Mouse (Mus musculus) layer of hippocampus, adult 9-11 months (tissue): ENCODE results near the gene Itgb4.

Source experiments
- DNase-seq: peaks from one replicate; pipeline ENCODE4 v3.0.0; 2022

The Itgb4 gene

DNA sequence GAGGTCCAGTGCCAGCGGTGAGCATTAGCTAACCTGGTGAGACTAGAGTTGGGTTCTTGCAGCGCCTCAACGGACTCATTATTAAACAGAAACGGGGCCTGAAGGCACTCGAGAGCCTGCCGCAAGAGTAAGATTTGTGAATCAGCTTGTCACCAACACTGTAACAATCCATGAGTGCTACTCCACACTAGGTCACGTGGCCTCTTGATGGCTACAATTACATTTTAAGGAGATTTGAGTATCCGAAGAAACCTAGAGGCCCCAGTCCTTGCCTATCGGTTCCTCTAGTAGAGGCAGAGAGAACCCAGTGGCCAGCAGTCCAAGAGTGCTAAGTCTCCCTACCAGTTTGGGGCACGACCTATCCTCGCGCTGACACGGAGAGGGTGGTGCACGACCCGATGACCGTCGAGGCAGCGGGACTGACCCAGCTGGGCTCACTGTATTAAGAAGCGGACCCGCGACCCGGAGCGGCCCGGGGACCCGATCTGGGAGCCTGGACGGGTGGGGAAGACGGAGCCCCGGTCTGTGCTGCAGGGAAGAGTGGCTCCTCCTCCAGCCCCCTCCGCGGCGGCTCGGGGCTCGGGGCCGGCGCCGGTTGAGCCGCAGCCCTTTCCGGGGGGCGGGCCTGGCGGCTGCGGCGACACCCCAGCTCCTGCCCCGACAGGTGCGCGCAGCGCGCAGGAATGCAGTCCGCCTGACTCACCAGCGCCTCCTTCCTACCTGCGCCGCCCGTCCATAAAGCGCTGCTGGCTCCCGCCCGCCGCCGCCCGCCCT lies at the start of gene Itgb4:
Itgb4 (plus strand) TSS at position 401 of the 774 bp plus-strand sequence.
- no peak for DNase-seq

DNA sequence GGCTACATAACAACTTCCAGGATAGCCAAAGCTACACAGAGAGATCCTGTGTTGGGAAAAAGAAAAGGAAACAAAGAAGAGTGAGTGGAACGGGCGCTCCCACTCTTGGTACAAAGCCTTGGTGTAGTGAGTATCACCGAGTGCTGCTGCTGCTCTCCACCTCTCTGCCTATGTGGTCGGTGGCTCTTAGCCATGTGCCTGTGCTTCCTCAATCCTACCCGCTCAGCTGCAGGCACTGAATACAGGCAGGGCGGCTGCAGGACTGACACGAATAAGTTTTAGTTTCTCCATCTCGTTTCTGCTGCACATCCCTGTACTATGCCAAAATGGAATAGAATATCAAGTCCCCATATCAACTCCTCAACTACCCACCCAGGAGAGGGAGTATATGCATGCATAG lies 45.5 kb upstream of the Itgb4 start:
- no peak for DNase-seq

GRCm38 (mm10) chr11:115929818-115930217 lies 44.7 kb upstream of the Itgb4 start:
- DNase-seq, result no peak

- no peak for DNase-seq
Measured at GRCm38 (mm10) chr11:115931235-115931634, 43.3 kb upstream of the Itgb4 start.

DNA sequence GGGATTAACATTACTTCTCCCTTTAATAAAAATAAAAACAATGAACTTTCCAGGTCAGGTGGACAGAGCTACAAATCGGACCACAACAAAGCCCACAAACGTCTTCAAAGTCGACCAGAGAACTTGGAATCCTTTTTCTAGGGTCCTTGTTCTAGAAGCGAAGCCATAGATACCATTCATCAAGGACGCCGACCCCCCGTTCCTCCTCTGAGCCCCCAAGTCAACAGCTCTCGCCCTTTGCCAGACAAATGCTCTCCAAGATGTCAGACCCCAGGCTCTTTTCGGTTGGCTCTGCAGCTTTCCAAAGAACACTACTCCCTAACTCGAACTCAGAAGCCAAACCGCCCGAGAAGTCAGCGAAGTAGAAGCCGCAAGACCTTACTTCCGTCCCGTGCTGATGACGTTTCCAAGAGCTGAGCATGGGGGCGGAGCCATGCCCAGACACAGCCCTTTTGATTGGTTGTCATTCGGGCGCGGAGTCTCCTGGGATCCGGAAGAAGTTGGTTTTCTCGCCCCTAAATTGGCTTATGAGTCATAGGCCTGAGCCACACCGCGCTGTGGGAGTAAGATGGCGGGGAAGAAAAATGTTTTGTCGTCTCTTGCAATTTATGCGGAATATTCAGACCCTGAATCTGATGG lies 41.3 kb upstream of the Itgb4 start, which contains the start of the genes Sap30bp and Recql5:
Sap30bp (plus strand) TSS at position 175 of the 639 bp plus-strand sequence.
Recql5 (minus strand) TSS at position 370 of the 639 bp plus-strand sequence.
- peak; percentile 98 for DNase-seq

- DNase-seq, result no peak
Measured at GRCm38 (mm10) chr11:115933747-115934110, 40.8 kb upstream of the Itgb4 start.

DNA sequence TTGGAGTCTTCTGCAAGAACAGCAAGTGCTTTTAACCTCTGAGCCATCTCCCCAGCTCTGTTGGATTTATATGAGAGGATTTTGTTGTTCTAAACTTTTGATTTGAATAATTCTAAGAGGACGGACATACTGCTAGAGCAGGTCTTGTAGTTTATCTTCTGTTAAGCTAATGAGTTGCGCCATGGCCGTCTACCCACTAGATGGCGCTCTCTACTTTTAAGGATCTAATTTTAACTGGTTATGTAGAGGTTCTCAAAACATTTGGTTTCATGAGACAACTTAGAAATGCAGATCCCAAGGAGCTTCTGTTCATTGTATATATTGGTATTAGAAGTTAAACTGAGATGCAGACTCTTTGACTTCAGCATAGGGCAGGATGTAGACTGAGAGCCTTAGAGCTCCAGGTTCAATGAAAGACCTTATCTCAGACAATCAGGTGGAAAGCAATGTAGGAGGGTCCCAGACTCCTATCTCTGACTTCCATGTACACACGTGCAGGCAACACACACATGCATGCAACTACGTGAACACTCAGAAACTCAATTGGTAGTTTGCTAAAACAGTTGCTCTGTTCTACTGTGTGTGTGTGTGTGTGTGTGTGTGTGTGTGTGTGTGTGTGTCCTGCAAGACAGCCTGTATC lies 34.7 kb upstream of the Itgb4 start:
- DNase-seq, result peak; percentile 65

- DNase-seq, result no peak
Measured at GRCm38 (mm10) chr11:115941980-115942379, 32.5 kb upstream of the Itgb4 start.

GRCm38 (mm10) chr11:115945247-115945646 lies 29.3 kb upstream of the Itgb4 start:
- DNase-seq, result no peak

- no peak for DNase-seq
Measured at GRCm38 (mm10) chr11:115946221-115946828, 28.2 kb upstream of the Itgb4 start.

DNA sequence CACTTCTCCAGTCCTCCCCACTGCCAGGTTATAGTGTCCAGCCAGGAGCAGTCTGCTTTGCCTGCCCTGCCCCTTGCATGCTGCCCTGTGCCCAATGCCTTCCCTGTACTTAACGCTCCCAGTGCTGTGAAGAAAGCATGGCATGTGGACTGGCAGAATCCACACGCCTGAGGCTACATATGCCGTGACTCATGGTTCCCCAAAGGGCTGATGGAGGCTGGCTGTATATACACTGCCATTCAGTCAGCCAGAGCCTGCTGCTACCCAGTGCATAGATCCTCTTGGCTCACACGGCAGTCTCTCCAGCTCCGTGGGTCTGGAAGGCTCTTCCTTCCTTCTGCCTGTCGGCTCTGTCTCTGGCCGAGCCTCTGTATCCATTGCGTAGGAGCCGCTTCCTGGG lies 26.2 kb upstream of the Itgb4 start:
- no peak for DNase-seq

DNA sequence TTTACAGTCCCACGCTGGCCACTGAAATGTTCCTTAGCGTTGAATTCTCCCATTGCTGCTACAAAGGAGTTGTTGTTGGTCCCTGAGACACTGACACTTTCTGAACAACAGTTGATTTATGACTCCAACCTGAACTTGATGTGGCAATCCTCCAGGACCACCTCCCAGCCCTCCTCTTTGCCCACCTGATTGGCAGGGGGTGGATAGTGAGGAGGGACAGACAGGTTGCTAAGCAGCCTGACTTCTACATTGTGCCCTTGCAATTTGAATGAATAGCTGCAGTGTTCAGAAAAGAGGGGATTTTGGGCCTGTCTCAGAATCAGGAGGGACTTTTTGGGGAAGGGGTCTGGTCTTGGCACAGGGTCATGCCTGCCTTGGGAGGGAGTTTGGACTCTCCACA lies 23.8 kb upstream of the Itgb4 start:
- no peak for DNase-seq

- no peak for DNase-seq
Measured at GRCm38 (mm10) chr11:115954712-115955111, 19.8 kb upstream of the Itgb4 start.

DNA sequence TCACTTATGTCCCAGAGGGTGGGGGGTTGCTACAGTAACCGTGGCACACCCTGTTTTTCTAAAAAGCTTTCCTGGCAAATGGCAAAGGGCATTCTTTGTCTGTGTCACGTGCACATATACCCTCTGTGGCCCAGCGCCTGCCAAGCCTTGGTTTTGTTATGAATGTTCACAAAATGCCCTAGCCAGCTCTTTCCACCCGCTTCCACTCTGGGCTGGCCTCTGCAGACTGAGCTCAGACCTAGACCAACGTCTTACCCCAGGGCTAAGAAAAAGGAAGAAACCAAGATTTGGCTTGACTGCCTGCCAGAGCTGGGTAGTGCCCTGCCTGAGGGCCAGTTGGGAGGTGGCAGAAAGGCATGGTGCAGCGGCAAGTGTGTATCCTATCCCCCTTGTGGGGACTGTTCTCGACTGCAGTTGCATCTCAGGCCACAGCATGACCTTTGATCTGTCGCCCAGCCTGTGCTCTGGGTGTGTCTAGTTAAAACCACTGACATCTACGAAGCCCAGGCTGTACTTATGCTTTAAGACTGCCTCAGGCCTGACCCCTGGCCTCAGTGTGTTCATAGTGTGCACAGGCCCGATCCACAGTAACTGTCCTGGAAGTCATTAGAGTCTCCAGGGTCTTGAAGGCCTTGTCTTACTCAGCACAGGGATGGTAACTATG lies 19.2 kb upstream of the Itgb4 start:
- peak; percentile 40 for DNase-seq

GRCm38 (mm10) chr11:115956453-115956852 lies 18.1 kb upstream of the Itgb4 start:
- peak; percentile 58 for DNase-seq

GRCm38 (mm10) chr11:115957971-115958370 lies 16.5 kb upstream of the Itgb4 start:
- no peak for DNase-seq

DNA sequence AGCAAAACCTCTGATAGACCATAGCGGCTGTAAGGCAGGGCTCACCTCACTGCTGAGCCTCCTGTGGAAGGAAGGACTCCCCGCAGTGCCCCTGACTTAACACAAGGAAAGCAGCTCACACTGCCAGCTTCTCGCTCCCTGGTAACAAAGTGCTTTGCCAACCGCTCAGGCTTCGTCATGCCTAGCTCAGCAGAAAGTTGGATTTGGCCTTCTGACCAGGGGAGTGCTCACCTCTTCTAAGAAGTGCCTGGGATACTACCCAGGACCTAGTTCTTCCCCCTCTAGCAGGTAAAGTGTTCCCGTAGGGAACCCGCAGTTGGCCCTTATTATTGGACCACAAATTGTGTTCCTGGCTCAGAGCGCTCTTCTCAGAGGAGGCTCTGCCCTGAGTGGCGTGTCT lies 15.5 kb upstream of the Itgb4 start:
- DNase-seq, result no peak

- DNase-seq, result no peak
Measured at GRCm38 (mm10) chr11:115962651-115963412, 11.7 kb upstream of the Itgb4 start.

DNA sequence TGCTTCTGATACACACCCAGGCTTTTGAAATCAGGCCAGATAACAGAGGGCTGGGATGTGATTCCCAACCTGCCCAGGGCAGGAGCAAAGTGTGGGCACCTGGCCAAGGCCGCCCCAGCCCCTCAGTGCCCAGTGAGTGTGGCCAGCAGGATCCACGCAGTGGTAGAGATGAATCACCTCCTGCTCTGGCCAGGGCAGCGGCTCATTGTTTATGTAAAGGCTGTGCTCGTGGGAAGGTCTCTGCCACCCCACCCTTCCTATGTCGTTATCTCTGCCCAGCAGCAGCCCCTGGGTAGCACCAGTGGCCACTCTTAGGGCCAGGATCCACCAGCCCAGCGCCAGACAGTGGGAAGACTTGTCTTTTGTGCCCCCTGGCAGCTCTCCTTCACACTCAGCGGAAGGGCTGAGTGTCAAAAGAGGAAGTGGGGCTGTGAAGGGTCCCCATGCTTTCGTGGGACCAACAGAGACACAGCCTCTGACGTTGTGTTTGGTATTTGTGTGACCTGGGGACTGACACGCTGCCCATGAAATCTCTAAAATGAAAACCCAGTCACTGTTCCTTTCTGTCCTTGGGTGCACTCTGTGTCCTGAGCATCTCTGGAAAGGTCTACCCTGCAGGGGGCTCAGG lies 9.4 kb upstream of the Itgb4 start:
- no peak for DNase-seq

DNA sequence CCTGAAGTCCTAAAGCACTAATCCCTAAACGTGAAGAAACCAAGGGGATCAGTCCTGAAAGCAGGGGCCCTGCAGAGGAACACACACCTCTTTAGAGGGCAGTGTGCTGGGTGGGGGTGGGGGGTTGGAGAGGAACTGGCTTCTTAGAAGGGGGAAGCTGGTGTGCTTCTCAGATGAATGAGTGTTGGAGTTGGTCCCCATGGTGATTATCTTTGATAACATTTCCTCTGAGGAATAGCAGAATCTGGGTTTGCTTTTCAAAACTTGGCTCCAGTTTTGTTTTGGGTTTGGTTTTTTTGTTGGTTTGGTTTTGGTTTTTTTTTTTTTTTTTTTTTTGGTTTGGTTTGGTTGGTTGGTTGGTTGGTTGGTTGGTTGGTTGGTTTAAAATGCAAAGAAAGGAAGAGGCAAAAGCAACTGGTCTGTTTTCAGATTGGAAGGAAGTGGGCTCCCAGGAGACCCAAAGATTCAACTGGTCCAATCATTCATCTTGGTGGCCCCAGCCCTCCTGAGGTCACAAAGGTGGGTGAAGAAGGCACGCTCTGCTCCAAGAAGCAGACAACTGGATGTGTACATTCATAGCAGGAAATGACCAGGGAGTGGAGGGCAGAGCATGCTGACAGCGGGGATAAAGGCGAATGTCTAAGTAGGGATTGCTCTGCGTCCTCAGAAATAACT lies 5.6 kb upstream of the Itgb4 start:
- DNase-seq, result no peak
